Mouse (Mus musculus) hindlimb bud, embryonic 11.5 days (tissue): ENCODE results near the gene Smarca4.
"Not testable (repeated sequence)": the region's sequence is repeated elsewhere in the genome, so short reads cannot be mapped to it uniquely, and the experiment has no call there.

Source experiments
- DNase-seq: peaks from one replicate; pipeline ENCODE4 v3.0.0-alpha.2; 2012; ENCODE audit warnings: low read depth, low spot score; ENCODE audit errors: extremely low spot score

Gene Smarca4

DNA sequence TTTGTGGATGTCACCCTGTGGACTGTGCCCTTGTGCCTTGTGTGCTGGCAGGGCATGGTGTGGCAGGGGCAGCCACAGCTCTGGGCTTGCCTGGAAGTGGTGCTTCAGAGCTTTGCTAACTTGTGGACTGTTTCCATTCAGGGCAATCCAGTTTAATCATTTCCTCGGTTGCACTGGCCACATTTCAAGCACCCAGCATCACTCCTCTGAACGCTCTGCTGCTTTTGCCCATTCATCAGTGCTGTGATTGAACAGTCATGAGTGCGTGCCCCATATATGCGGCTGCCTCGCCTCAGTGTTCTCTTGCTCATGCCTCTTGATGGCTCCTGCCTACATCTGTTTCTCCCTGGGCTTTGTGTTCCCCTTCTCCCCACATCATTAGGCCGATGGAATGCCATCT is 31.8 kb downstream of the Smarca4 start:
- DNase-seq = no peak

DNA sequence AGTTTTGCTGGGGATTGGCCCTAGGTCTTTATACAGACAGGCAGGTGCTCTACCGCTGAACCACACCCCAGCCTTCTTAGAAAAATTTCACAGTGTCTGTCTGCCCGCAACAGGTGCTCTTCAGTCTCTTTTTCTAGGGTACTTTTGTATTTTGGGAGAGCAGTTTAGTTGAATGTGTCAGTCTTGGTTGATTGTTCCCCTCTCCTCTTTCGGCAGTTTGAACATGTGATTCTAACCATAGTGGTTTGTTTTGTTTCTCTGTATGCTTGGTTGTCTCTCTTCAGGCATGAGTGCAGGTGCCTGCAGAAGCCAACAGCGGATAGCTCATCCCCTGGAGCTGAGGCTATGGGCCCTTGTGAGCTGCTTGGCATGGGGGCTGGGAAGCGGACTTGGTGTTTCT is 36.3 kb downstream of the Smarca4 start:
- no peak for DNase-seq

DNA sequence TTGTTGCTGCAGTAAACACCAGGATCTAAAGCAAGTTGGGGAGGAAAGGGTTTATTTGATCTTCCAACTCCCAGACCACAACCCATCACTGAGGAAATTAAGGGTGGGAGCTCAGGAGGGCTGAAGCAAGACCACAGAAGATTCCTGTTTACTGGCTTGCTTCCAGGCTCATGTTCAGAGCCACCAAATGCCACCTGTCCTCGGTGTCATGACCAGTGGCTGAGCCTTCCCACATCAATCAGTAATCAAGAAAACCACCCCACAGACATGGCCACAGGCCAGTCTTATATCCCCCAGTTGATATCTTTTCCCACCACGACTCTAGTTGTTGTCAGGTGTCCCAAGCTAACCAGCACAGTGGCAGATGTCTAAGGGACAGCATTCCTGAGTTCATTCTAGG is 37.3 kb downstream of the Smarca4 start:
- no peak for DNase-seq

DNA sequence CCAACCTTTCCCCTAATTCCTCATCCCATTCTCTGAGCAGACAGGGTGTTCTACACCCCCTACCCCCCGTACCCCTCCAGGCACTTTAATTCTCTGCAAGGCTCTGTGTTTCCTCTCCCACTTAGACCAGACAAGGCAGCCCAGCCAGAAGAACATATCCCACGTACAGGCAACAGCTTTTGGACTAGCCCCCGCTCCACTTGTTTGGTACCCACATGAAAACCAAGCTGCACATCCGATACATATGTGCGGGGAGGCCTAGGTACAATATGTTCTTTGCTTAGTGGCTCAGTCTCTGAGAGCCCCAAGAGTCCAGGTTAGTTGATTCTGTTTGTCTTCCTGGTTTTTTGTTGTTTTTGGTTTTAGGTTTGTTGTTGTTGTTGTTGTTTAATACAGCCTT is 46.1 kb downstream of the Smarca4 start:
- DNase-seq = no peak

DNA sequence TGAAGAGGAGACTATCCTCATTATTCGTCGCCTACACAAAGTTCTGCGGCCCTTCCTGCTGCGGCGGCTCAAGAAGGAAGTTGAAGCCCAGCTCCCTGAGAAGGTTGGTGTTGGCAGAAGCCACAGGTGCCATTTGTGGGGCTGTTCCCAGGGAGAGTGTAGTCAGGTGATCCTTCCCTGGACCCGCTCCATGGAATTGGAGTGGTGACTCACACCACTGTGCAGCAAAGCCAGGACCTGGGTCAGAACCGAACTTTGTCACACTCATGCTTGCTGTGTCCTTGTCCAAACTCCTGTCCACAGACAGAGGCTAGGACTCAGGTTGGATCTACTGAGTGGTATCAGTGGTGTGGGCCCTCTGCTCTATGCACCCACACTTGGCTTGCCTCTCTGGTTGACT is 53.0 kb downstream of the Smarca4 start:
- no peak for DNase-seq

DNA sequence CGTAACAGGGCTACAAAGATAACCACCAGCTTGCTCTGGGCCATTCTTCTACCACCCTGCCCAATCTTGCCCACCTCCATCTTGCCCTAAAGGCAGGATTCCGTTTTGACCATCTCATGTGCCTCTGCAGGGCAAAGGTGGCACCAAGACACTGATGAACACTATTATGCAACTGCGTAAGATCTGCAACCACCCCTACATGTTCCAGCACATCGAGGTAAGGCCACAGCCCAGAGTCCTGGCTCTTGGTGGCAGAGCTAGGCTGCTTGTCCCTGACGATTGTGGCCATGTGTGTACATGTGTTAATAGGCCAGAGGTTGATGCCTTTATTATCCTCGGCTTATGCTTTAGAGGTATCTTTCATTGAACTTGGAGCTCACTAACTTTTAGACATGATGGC is 54.4 kb downstream of the Smarca4 start:
- DNase-seq = no peak

DNA sequence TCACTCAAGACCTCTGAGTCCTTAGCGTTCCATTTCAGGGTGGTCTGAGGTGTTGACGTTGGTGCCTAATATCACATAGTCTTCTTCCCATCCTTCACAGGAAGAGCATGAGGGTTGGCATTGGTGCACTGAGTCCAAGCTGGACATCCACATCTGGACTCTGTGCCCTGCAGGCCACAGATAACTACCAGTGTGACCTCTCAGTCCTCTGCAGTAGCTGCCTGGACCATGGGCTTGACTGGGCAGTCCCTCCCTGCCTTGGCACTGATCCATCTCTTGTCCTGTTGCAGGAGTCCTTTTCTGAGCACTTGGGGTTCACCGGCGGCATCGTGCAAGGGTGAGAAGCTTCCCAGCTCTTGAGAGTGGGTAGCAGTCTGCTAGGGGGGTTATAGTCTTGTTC is 55.8 kb downstream of the Smarca4 start:
- DNase-seq = no peak

DNA sequence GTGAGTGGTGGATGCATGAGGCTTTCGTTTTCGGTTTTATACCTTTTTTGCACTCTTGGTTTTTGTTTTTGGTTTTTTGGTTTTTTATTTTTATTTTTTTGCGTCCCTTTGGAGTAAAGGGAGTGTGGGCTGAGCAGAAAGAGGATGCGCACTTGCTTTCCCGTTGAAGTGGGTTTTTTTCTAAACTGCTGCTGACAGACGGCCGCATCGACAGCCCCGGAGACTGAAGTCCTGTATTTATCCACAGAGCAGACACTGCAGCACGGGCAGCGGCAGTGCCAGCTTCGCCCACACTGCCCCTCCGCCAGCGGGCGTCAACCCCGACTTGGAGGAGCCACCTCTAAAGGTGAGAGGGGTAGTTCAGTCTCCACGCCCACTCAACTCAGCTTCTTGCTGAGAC is 61.7 kb downstream of the Smarca4 start:
- no peak for DNase-seq

DNA sequence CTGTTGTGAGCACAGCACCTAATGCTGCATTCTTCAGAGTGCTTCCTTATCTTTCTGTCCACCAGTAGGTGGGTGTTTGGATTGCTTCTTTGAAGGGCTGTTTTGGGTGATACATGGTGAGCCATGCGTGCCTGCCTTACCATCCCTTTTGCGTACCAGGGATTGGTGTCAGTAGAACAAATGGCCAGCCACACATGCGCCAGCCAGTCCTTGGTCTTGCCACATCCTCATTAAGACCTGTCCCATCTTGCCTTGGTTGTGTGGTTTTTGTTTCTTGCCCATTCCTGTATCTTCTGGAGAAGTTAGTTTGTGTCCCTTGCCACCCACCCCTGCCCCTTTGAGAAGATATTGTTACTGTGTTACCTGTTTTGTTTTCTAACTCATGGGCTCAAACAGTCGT is 64.5 kb downstream of the Smarca4 start:
- DNase-seq = no peak

DNA sequence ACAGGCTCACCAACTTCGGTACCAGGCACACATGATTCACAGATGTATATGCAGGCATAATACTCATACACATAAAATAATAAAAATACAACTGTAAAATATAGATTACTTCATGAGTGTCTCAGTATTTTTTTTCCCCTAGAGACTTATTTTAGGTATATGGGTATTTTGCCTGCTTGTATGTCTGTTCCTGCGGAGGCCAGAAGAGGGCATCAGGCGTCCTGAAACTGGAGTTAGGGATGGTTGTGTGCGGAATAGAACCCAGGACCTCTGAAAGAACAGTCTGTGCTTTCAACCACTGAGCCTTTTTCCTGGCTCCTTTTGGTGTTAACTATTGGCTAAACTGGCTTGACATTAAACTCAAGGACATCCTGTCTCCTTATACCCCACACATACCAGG is 66.9 kb downstream of the Smarca4 start:
- no peak for DNase-seq

DNA sequence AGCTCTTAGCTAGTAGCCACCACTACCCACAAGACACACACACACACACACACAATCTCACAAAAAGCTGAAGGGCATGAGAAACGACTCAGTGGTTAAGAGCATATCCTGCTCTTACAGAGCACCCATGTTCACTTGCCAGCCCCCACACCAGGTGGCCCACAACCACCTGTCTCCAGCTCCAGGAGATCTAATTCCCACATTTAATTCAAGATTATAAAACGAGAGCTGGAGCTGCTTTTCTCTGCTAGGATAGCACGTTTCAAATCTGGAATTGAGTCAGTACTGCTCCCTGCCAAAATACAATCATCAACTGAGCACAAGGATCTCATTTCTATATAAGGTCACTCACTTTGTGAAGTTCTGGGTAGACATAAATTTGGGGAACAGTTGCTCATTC is 67.9 kb downstream of the Smarca4 start:
- DNase-seq = no peak

DNA sequence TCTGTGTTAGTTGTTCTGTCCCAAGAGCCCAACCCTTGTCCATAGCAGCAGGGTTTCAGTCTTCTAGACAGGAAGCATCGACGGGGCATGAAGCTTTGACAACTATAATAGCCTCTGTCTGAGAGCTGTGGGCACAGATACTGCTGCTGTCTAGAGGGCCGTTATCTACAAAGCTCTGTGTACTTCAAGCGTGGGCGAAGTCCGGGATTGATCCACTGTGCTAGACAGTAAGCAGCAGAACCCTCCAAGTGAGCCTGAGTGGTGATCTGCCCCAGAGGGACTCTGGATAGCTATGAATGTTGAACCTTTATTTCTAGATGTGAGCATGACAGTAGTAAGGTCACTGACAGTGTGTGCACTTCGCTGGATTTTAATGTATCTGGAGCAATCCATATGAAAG is 72.6 kb downstream of the Smarca4 start:
- DNase-seq = no peak

DNA sequence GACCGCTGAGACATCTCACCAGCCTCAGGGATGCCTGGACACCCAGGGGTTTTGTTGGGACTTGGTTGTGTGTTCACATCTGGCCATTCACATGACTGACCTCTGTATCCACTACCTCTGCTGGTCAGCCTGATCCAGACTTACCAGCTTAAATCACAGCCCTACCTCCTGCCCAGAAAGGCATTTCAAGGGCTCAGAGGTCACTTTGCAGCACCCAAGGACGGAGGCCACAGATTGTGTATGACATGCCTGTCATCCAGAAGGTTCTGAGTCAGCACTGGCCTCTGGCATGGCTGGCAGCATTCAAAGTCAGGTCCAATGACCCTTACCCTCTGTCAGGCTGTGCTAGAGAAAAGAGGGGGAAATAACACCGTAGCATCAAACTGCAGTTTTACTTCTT is 74.1 kb downstream of the Smarca4 start:
- no peak for DNase-seq

DNA sequence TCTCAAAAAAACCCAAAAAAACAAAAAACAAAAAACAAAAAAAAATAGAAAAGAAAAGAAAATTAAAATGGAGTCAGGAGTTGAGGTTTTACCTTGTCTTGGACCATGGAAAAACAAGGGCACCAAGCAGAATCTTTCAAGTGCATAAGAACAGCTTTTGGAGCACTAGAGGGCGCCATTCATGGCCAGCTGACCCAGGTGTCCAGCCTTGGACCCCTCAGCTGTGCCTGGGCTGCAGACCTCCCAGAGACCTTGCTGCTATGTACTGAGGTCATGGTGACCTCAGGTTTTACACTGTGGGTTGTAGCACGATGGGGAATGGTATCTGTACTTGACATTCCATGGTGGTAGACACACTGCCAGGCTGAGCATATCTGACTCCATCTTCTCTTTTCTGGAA is 75.9 kb downstream of the Smarca4 start:
- DNase-seq = peak; percentile 12

DNA sequence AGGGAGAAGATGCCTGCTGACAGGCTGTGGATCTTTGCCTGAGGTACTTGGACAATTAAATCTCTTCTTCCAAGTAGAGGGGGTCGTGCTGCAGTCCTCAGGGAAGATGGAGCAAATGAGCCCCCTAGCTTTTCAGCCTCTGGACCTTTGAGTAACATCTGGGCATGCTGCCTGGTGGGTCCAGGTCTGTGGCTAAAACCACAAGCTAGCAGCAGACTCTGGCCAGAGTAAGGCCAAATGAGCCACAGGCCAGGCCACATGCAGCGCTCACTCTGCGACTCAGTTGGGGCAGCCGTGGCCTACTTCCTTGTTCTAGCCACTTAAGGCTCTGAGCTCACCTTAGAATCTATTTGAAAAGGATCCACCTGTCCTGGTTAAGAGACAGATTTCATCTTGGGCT is 76.5 kb downstream of the Smarca4 start:
- DNase-seq = no peak

DNA sequence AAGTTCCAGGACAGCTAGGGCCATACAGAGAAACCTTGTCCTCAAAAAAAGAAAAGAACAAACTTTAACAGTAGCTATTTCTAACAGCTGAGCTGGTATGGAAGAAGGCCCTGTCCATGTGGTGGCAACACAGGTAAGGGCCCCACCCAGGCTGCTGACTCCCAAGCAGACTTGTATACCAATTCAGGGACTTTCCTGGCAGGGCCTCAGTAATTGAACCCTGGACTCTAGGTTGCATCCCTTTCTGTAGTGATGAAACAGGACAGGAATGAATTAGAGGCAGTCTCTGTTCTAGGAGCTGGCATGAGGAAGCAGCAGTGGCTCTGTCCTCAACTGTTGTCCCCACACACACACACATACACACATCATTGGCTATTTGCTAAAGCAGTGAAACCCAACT is 78.1 kb downstream of the Smarca4 start:
- DNase-seq = no peak

DNA sequence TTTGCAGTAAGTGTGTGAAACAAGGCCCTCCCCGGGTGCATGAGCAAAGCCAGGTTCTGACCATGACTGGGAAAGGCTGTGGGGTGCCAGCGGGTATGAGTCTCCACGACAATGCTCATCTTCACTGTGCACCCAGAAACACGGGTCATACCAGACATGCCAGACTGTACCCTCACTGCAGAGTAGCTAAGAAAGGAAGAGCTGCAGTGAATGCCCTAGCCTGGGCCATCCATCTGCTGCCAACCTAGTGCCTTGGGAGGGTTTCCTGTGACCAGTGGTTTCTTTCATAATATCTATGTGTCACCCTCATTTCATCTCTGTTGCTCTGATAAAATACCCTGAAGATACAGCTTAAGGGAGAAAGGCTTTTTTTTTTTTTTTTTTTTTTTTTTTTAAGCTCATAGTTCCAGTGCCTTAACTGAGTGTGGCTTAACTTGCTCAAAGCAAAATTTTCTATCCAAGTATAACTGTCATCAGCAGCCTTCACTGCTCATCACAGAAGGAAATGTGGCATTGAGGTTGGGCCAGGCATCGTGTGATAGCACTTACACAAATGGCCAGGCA is 79.3 kb downstream of the Smarca4 start:
- DNase-seq = no peak

DNA sequence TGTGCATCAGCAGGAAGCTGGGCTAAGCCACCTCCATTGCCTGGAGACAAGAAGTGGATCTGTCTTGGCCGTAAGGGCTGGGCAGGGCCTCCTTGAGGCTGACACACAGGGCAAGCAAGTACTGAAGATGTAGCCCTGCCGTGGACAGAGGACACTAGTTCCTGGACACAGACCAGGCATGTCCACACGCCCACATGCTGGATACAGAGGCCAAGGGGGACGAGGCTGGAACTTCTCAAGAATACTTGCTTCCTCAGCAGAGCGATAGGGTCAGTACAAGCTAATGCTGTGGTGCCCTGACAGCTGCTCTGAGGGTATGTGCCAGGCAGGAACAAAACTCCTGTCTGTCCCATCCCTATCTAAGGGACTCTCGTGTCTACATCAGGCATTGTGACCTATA is 81.2 kb downstream of the Smarca4 start:
- no peak for DNase-seq

DNA sequence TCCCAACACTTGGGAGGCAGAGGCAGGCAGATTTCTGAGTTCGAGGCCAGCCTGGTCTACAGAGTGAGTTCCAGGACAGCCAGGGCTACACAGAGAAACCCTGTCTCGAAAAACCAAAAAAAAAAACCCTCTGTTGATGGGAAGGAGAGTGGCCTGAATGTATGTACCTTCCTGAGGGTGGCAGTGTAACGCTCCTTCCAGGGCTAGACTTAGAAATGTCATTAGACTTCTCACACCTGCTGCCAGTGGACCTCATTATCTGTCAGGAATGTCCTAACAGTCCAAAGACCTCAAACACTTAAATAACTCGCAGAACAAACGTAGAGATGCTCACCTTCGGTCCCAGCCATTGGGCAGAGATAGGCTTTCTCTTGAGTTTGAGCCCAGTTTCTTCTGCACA is 83.3 kb downstream of the Smarca4 start:
- not testable (repeated sequence) for DNase-seq

DNA sequence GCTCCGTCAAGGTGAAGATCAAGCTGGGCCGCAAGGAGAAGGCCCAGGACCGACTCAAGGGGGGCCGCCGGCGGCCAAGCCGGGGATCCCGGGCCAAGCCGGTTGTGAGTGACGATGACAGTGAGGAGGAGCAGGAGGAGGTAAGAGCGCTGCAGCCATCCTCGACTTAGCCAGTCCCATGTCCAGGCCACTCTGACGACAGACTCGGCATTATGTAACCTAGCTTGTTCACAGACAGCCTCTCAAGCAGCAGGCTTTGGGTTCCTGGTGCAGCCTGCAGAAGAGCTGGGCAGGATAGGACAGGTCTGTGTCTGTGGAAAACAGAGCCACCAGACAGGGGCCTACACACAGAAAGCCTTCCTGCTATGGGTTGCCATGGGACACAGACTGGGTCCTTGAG is 85.1 kb downstream of the Smarca4 start:
- DNase-seq = no peak

DNA sequence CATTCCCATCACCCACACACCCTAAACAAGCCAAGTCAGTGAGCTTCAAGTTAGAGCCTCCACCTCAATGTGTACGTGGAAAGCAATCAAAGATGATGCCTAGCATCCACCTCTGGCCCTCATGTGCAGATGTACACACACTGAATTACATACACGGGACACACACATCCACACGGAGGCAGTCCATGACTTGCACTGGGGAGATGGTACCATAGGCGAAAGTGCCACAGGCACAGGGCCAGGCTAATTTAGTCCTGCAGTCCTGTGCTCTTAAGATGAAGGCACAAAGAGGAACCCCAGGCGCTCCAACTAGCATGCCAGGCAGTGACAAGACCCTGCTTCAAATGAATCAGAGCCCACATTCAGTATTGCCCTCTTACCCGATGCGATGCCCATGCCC is 87.5 kb downstream of the Smarca4 start:
- DNase-seq = no peak

DNA sequence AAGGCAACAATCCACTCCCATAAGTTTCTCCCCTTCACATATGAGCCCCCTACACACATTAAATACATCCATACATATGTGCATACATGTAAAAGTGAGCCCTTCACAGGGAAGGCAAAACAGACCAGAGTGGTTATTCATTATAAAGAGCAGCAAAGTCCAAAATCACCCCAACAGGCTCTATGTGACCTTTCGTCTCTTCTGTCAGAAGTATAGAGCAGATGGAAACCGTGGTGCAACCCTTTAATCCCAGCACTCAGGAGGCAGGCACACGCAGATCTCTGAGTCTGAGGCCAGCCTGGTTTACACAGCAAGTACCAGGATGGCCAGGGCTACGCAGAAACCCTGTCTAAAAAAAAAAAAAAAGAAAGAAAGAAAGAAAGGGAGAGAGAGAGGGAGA is 90.1 kb downstream of the Smarca4 start:
- no peak for DNase-seq

DNA sequence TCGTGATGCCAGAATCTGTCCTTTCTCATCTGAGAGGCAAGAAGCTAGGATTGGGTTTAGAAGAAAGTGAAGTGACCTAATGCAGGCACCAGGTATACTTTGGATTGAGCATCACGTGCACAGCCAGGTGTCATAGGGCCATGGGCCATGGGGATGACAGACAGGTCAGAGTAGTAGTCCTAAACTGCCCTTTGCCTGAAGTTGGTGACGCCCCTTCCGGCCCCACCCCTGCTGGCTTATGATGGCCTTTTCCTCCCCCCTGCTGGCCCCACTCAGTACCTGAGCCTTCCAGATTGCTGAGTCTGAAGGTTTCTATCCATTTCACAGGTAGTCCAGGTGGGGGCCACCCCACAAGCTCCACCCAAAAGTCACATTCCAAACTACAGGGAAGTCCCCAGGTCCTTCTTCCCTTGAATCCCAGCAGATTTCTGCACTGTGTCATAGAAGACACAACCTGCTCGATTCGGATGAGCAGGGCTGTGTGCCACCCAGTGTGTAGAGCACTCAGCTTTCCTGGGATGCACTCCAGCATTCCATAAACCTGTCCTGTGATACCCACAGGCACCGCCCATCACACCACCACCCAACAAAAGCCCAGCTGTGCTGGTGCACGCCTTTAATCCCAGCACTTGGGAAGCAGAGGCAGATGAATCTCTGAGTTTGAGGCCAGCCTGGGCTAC is 90.8 kb downstream of the Smarca4 start:
- no peak for DNase-seq
